Mouse (Mus musculus) 416B (cell line): ENCODE results near the gene Olfr1339.
A peak's percentile ranks its signal among the peaks of the same experiment; 100 is the strongest.

ENCODE experiments used
- DNase-seq: peaks from one replicate; pipeline ENCODE4 v3.0.0; 2011; ENCODE audit warnings: low read depth

Olfr1339 gene

DNA sequence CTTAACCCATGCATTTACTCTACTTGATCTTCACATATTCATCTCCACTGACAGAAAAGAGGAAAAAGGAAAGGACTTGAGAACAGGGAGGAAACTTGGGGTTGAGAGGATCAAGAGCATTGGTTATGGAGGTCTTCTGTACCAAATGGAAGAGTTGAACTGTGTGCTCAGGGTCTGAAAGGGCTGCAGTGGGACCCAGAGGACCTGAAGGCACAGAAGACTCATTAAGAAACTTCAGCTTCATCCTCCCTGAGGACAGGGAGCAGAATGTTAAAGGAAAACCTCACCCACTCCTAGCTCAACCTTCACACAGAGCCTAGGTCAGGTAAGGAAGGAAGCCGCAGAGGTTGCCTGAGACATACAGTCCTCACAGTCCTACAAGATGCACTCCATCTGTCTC is at the start of gene Olfr1339:
TSS of gene Olfr1339 (plus strand) at position 301 of the 400 bp plus-strand sequence.
- no peak for DNase-seq

DNA sequence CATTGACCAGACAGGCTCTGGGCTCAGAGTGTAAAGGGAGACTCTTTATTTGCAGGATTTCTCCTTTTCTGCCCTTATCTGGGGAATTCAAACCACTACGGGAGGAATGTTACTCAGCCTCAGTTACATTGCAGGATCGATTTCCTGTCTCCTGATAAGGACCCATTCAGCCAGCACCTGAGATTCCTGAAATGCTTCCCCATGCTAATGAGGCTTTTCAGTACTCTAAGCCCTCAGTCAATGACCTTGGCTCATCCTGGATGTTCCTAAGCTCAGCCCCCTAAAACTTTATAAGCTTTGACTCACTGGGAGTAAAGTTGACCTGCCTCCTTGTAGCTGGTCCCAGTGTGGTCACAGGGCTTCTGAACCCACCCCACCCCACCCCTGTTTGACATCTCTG is 44.9 kb upstream of the Olfr1339 start:
- DNase-seq, result no peak

DNA sequence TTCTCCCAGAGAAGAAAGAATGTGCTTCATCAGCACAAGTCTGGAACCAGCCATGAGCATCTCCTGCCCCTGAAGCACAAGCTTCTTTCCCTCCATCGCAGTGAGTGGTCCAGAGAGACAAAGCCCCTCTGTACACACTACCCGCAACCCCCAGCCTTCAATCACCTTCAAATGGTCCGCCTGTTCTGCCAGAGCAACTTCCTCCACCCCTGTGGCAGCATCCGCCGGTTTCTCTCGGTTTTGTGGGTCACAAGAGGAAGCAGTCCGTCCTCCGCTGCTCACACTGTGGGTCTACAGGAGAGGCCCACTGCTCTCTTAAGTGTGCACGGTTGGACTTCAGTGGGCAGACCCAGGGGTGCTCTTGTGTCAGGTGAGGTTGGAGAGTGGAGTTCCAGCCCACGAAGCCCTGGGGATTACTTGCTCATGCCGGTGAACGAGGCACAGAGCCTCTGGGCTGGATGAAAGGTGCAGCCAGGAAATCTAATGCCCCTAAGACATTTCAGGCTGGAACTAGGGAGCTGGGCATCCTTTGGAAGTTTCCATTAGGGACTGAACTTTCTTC is 39.5 kb upstream of the Olfr1339 start, which contains the start of gene Olfr1342:
TSS of gene Olfr1342 (minus strand) at position 345 of the 562 bp plus-strand sequence.
- DNase-seq, result no peak

DNA sequence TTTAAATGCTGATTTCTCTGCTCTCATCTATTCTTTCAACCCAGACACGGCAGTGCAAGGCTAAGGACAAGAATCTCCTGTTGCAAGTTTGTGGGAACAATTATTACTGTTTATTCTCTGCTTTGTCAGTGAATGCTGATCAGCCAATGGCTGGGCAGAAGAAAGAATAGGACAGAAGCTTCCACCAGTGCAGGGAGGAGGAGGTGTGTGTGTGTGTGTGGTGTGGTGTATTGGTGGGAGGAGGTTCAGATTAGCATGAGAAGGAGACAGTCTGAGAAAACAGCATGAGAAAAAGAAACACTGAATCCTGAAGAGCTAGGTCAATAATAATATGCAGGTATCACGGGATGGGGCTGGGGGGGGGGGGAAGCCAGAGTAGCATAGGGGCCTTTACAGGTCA is 38.2 kb upstream of the Olfr1339 start:
- DNase-seq, result no peak

DNA sequence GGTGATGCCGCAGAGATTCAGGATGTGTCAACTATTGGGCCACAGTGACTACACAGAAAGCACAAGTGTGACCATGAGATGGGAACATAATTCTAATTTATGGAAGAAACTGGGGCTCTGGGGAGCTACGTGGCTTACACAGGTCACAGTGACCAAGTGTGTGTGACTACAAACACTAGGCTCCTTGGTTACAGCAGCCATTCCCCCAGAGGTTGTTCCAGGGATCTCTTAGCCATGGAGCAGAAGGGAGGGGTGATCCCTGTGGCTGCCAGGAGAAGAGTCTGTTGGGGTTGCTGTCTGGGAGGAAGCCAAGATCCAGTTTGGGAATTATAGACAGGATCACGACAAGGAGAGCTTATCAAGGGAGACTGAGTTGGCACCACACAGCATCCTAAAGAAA is 28.8 kb upstream of the Olfr1339 start, which contains the start of gene Olfr1341:
TSS of gene Olfr1341 (plus strand) at position 301 of the 400 bp plus-strand sequence.
- no peak for DNase-seq

DNA sequence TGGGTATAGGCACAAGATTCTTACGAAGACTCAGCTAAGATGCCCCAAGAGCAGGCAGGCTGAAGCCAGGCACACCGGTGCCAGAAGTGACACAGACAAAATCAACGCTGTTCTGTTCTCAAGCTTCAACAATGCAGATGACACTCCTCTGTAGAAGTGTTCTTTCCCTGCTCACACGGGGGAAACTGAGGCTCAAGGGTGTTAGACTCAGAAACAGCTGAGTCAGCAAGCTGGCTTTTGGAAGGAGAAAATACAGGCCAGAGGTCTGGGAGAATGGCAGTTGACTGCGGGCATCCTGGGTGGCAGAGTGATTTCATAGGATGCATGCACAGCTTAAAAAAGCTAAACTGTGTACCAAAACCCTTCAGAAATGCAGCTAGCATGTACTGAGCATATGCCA is 23.9 kb upstream of the Olfr1339 start:
- no peak for DNase-seq

DNA sequence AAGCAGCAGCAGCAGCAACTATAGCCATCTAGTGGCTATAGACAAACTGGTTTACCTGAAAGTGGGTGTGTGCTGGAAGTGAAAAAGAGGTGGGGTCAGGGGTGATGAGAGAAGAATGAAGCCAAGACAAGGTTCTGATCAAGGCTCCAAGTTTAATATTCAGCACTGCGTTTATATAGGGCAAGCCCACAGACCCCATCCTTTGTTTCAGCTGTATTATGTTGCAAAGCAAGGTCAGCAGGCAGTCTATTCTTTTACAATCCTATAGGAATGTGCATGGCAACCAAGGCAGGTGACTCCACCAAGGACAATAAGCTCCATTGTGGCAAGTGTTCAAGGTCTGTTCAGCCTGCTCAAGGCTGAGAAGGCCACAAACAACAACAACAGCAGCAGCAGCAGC is 20.3 kb upstream of the Olfr1339 start:
- no peak for DNase-seq

DNA sequence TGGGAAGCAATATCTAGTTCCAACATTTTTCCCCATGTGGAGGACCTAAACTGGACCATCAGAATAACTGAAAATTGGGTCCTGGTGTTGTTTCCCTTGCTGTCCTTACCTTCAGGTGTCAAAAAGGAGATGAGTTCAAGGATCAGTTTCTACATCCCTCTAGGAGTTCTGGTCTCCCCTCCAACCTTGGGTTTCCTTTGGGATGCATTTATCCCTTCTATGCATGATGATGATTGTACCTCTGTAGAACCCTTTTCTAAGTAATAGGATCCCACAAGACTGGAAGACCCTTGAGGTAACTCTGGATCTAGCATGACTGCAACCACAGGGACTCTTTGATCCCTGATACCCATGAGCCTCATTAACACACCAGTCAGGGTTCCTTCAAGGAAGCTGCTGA is 12.1 kb upstream of the Olfr1339 start, which contains the start of gene Olfr1340:
TSS of gene Olfr1340 (plus strand) at position 301 of the 400 bp plus-strand sequence.
- DNase-seq, result no peak

DNA sequence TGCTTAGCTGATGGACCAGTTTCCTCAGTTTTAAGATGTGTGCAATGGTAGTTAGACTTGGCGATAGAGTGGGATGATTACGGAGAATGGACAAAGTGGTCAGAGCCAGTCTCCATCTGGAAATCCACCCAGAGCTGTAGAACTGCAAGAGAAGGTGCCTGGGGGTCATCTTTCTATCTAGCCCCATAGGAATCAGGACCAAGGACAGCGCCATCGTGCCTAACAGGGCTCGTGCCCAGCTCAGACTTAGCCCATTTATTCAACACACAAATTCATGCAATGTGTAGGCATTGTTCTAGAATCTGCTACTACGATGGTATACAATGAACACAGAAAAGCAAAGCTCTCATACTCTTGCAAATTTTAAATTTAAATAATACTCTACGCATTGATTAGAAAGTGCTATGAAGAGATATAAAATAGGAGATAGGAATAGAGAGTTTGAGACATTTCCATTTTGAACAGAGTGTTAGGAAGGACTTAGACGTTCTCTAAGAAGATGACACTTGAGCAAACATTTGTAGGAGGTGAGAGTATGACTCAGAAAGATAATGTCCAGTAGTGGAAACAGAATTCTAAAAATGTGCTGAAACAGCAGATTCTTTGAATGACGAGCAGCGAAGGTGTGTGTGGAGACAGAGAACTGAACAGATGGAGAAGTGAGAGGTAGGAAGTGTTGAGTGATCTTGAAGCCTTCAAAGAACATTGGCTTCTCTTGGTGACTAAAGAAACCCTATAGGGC is 10.1 kb upstream of the Olfr1339 start:
- peak; percentile 10 for DNase-seq

DNA sequence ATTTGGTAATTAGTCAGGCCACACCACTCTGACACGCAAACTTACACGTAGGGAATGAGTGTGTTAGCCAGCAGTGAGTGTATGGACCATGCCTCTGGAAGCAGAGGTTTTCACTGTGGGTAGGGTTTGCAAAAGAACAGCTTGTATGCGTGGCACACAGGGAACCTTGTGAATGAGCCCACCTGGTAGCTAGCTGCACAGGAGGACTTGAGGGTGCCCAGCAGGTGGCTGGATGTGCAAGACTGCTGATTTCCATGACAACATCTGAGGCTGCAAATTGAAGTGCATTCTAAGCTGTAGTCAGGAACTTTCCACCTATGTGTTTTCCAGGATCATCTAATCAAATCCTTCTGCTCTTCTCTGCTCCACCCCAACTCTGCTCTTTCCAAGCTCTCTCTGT is 7.6 kb downstream of the Olfr1339 start:
- DNase-seq, result no peak

DNA sequence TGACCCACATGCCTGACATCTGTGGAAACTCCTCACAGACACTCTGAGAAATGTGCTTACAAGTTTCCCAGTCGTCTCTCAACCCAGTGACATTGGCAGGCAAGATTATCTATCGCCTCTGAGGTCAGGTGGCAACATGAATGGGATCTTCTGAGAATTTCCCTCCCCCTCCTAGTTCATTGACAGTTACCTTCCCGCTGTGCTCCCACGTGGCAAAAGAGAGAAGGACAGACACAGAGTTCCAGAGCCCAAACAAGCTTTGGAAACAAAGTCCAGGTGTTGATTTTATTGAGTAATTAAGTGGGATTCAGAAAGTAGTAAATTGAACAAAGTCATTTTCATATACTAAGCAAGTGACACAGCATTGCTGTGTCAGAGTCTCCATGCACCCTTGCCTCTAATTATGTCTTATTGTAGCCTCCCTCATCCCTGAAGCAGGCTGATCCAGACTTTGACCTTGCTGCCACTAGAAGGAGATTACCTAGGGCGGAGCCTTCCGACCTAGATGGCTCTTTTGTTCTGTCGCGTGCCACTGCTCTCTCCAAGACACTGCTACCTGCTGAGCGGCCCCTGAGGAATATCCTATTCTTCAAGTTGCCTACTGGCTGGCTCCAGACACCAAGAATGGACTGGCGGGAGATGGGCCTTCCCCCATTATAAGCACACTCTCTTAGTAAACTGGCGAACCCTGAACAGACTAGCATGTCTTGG is 9.2 kb downstream of the Olfr1339 start:
- DNase-seq, result no peak

DNA sequence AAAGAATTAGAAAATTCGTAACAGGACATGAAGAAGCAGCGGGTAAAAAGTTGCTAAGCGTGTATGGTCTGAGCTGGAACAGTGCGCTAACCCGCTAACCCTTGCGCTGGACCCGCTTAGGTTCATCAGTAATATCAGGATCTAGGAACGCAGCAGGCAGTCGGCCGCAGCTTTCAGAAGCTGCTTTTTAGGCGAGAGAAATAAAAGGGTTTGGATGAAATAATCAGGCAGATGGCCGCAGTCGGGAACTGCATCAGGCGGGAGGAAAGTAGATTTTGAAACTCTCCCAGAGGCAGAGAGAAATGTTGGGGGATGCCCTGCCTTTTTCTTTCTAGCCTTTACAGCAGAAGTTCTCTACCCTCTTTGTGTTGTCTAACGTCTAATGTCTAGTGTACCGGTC is 9.9 kb downstream of the Olfr1339 start:
- DNase-seq, result no peak

DNA sequence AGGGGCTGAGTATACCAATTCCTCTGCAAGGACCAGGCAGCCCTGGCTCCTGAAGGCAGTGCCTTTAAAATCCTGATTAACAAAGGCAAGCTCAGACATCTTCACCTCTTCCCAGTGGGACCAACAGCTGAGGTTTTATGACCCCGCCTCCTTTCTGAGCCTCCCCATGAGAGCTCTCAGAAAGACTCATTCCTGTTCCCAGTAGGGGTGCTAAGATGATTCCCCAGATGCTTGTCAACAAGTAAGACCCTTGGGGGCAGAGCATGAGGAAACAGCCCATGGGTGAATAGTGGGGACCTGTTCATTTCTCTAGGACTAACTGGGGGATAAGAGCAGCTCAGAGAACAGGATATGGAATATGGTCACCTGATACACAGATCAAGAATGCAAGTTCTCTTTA is 26.7 kb downstream of the Olfr1339 start, which contains the start of gene Olfr1338:
TSS of gene Olfr1338 (minus strand) at position 101 of the 400 bp plus-strand sequence.
- no peak for DNase-seq

DNA sequence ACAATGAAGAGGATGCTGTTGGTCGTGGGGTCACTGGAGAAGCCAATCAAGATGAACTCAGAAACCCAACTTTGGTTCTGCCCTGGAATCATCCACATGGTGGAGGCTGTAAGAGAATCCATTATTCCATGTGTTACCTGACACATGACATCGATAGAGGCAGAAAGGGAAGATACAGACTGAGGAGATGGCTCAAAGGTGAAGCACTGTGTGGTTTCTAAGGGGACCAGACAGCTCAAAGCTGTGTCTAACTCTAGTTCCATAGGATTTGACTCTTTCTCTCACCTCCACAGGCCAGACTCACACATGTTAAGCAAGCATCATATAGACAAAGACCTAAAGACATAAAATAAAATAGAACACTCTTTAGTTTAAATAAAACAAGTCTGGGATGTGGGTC is 50.5 kb downstream of the Olfr1339 start, which contains the start of gene Olfr1337:
TSS of gene Olfr1337 (minus strand) at position 101 of the 400 bp plus-strand sequence.
- DNase-seq, result no peak
